In genomic region chr3:121618561-121618960, GRCm38 (mm10) we compare ENCODE assay signal across 29 mouse cellular contexts. TPM values are rescaled to one million over a fixed set of nuclear protein-coding genes. Genes with fewer than 3 reads are reported as not detected.
DNase-seq lines count a peak whose midpoint lies in the region; TF ChIP-seq lines count a peak whose summit lies in the region.
"Had no signal": no experiment of that assay in that cellular context is flagged by ENCODE, and none has a peak within 500 bp of the region (broad histone marks: within the 10 kb centered on the region; RNA-seq: fewer than 3 reads in every experiment).

No protein-coding gene starts in this region.

- DNase-seq in heart, embryonic 10.5 days (ENCODE audit: low spot score): no peak
- DNase-seq in heart, postnatal 25 days (ENCODE audit: low spot score): no peak
- DNase-seq in left cerebral cortex, postnatal 25 days (ENCODE audit: low spot score in 2 of 2): peak; percentile 16 to 69
- no peak for DNase-seq in left cerebral cortex, adult 18-20 months (ENCODE audit: low spot score in 2 of 2)
- DNase-seq in telencephalon, adult 2 months (ENCODE audit: low read depth, low spot score): peak; percentile 58
- DNase-seq in yolk sac, embryonic 10.5 days (ENCODE audit: low spot score): no peak
- DNase-seq: adrenal gland, postnatal 25 days; cerebellum, adult 2 months; cerebellum, postnatal 10 days; embryo, embryonic 11 days; gastrocnemius, postnatal 14 days had no signal

- H3K4me3 ChIP-seq in heart, embryonic 10.5 days: no peak overlapping the region
- H3K4me3 ChIP-seq in embryonic fibroblast, embryonic 13.5 days (ENCODE audit: insufficient read depth, low read length): no peak overlapping the region
- H3K4me3 ChIP-seq: embryonic facial prominence, embryonic 15.5 days; forebrain, embryonic 15.5 days; hindbrain, embryonic 10.5 days; hindbrain, embryonic 15.5 days had no signal

- no peak for TF ChIP-seq POLR2A in embryonic fibroblast, embryonic 13.5 days (IDR thresholded peaks at IDR 0.05; ENCODE audit: low read depth, low read length)

- 0 out of 2 replicates have a peak overlapping the region, but pooled peaks have one; percentile 53 for H3K27ac ChIP-seq in heart, embryonic 10.5 days
- H3K27ac ChIP-seq in embryonic fibroblast, embryonic 13.5 days (ENCODE audit: insufficient read depth, low read length): peak overlapping the region; percentile 99
- H3K27ac ChIP-seq: embryonic facial prominence, embryonic 15.5 days; forebrain, embryonic 15.5 days; hindbrain, embryonic 15.5 days had no signal

- intact Hi-C loops in heart, postnatal 25 days (cut with DNase I): no loop called here
- intact Hi-C loops in left cerebral cortex, postnatal 25 days (cut with DNase I): no loop called here

- H3K4me1 ChIP-seq in heart, embryonic 10.5 days: peaks cover 16% of the 10 kb centered on the region
- H3K4me1 ChIP-seq in embryonic fibroblast, embryonic 13.5 days (ENCODE audit: control insufficient read depth, insufficient read depth, low read length): peaks cover 13% of the 10 kb centered on the region
- H3K4me1 ChIP-seq: embryonic facial prominence, embryonic 15.5 days; forebrain, embryonic 15.5 days; hindbrain, embryonic 15.5 days had no signal

- H3K9me3 ChIP-seq in heart, embryonic 10.5 days: no peaks in the 10 kb centered on the region
- H3K9me3 ChIP-seq: embryonic facial prominence, embryonic 15.5 days; forebrain, embryonic 15.5 days; hindbrain, embryonic 10.5 days; hindbrain, embryonic 15.5 days had no signal

- H3K27me3 ChIP-seq in heart, embryonic 10.5 days (ENCODE audit: insufficient read depth, poor library complexity, severe bottlenecking): no peaks in the 10 kb centered on the region
- H3K27me3 ChIP-seq: CH12.LX; embryonic facial prominence, embryonic 15.5 days; forebrain, embryonic 15.5 days; hindbrain, embryonic 15.5 days; Patski had no signal

- no peak for TF ChIP-seq CTCF in embryonic fibroblast, embryonic 13.5 days (IDR thresholded peaks at IDR 0.05; ENCODE audit: borderline replicate concordance, insufficient read depth, low read length)

- 36% methylated on average over 2 of the region's 2 CpGs for WGBS in heart, embryonic 10.5 days

- H3K36me3 ChIP-seq in heart, embryonic 10.5 days: no peaks in the 10 kb centered on the region
- H3K36me3 ChIP-seq: embryonic facial prominence, embryonic 15.5 days; forebrain, embryonic 15.5 days; hindbrain, embryonic 10.5 days; hindbrain, embryonic 15.5 days had no signal

RNA-seq across cellular contexts. Expression of gene 4930432M17Rik, which starts 52.0 kb away (rescaled TPM):
- polyA plus RNA-seq in heart, embryonic 10.5 days (2016; fragmentation: Nextera tagmentation; extraction: Ambion mirVana): not detected in 2 replicates
- not detected for total RNA-seq in heart, postnatal 25 days (2021)
- not detected for total RNA-seq in left cerebral cortex, postnatal 25 days (2021)
- not detected for total RNA-seq in left cerebral cortex, adult 18-20 months (2021)
- not detected in 2 replicates for polyA plus RNA-seq in embryonic fibroblast, embryonic 13.5 days (2011; ENCODE audit: insufficient read length, low read depth, missing spikeins)
- total RNA-seq: adrenal gland, adult 18-20 months; adrenal gland, postnatal 25 days; CH12.LX; common myeloid progenitor, adult 5-6 weeks; gastrocnemius, adult 18-20 months; gastrocnemius, postnatal 14 days had no signal
- polyA plus RNA-seq: activated CD4-positive, CD25-positive, alpha-beta regulatory T cell, adult 4 months; cerebellum, adult 2 months; embryonic facial prominence, embryonic 11.5 days; embryonic facial prominence, embryonic 15.5 days; forebrain, embryonic 11.5 days; forebrain, embryonic 15.5 days; frontal cortex, adult 2 months; gonadal fat pad, adult 2 months; heart, embryonic 11.5 days; heart, embryonic 16.5 days; hindbrain, embryonic 10.5 days; hindbrain, embryonic 15.5 days; intestine, embryonic 16.5 days; Patski had no signal

Comparison
In these comparisons a context has a peak if more than half of its experiments do, and no peak if none do; other contexts are left out.
1. DNase-seq: peak in left cerebral cortex, postnatal 25 days (2 of 2) and telencephalon, adult 2 months (single experiment); none in heart, embryonic 10.5 days (single experiment), heart, postnatal 25 days (single experiment), left cerebral cortex, adult 18-20 months (0 of 2) and yolk sac, embryonic 10.5 days (single experiment).